Mouse (Mus musculus) hematopoietic multipotent progenitor cell, adult 10-12 weeks (in vitro differentiated cells): Measurements from ENCODE around the gene Gm14692. TPM values are rescaled to one million over a fixed set of nuclear protein-coding genes. Genes with fewer than 3 reads are reported as not detected.

Source experiments
- polyA plus RNA-seq: library from polyadenylated mRNA; stranded (reverse); fragments of >175 nt; gene quantifications from 2 replicates; pipeline ENCODE4 v1.2.3, GENCODE M21; 2012; ENCODE audit warnings: low replicate concordance

The Gm14692 gene
- not detected in 2 replicates for polyA plus RNA-seq

GRCm38 (mm10) chrX:67695398-67695797, at the start of gene Gm14692:
Gene Gm14692 (plus strand): TSS chrX:67695698.

GRCm38 (mm10) chrX:67693462-67693861, 2.0 kb upstream of the Gm14692 start, which contains the start of gene Gm1140:
Gene Gm1140 (minus strand): TSS chrX:67693562.

Other genes starting within 250 kb of the Gm14692 start
- gene Gm1140, start 2.1 kb upstream of the Gm14692 start, polyA plus RNA-seq, result not detected in 2 replicates
- not detected in 2 replicates for gene 4933436I01Rik, start 225.8 kb downstream of the Gm14692 start, polyA plus RNA-seq